Mouse (Mus musculus) left cerebral cortex, adult 11 months (tissue): Measurements from ENCODE around the gene Flrt1.
"Not testable (repeated sequence)": the region's sequence is repeated elsewhere in the genome, so short reads cannot be mapped to it uniquely, and the experiment has no call there.

ENCODE experiments used
- DNase-seq: peaks from one replicate; pipeline ENCODE4 v3.0.0; 2022; ENCODE audit warnings: low spot score

Gene Flrt1

GRCm38 (mm10) chr19:7103349-7103992 lies 2.1 kb downstream of the Flrt1 start:
- no peak for DNase-seq

DNA sequence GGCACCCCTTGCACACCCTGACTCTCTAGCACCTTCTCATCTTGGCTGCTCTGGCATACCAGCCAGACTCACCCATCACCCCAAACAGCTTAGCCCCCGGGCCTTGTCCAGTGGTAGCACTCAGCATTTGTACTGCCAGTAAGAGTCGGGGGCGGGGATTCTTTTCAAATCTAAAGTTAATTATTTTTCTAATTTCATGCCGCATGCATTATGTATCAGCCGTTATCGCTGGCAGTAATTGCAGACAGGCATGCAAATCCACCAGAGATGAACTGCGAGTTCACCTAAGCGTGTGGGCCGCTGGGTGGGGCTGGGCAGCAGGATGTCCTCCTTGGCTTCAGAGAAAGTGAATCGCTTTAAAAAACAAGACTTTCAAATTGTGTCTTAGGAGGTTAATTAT lies 3.5 kb downstream of the Flrt1 start:
- no peak for DNase-seq

DNA sequence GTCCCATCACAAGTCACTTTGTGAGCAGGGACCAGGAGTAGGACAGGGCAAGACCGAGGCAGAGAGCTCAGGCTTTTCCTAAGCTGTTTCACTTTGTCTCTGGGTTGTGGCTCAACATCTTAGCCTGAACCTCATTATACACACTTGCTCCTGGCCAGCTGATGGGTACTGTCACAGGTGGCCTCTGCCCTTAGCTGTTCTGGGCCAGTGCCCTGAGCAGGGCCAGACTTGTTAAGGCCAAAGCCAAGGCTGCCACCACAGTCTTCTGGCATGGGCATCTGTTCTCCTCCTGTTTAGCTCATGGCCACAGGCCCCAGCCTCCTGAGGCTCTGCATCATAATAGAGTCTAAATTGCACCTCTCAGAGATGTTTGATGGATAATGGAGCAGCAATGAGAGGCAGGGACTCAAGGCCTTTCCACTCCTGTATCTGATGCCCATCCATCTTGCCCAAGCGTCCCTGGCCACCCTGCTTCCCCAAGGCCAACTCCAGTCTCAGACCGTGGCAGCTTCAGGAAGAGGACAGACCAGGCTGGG lies 5.8 kb downstream of the Flrt1 start:
- no peak for DNase-seq

DNA sequence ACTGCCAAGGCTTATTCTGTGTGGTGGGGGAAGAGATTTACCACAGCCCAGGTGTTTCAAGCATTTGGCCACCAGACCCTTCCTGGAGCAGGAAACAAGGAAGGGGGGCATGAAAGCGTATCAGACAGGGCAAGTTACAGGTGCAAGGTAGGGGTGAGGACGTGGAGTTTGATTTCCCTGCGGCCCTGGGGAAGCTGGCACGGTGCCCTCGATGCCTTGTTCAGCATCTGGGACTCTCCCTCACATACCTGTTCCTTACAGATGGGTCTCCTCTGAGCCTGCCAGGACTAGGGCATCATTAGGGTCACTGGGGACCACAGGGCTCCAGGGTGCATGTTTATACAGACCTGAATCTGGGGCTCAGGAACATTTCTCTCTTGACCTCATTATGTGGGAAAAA lies 12.8 kb downstream of the Flrt1 start:
- DNase-seq: no peak

GRCm38 (mm10) chr19:7091448-7092050 lies 14.0 kb downstream of the Flrt1 start:
- DNase-seq: no peak

DNA sequence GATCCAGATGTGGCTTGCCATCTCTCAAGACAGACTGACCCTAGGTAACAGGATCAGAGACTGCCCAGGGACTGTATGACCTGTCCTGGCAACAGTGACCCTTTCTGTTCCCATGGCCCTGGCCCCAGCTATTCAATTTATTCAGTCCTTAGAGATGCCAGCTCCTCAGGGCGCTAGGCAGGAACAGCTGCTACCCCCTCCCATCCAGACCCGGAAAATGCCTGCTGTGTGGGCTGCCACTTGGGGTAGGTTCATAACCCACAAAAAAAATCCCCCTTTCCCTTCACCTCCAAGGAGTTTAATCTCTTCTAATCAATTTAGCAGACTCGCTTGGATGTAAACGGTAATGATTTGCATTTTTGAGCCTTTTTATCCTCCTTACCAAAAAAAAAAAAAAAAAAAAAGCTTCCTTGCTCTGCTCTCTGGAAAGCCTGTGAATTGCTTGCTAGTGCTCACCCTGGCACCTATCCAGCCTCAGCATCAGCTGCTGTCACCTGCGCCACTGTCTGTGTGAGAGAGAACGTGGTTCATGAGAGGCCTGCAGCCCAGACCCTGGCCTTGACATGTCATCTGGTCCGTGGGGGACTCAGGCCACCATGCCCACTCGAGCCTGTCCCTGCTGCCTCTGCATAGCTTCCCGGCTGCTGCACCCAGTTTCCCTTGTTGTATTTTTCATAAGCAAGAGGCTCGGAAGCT lies 15.0 kb downstream of the Flrt1 start:
- DNase-seq: no peak

GRCm38 (mm10) chr19:7089842-7090251 lies 15.7 kb downstream of the Flrt1 start:
- DNase-seq: no peak

- no peak for DNase-seq
Measured at GRCm38 (mm10) chr19:7089050-7089449, 16.5 kb downstream of the Flrt1 start.

- no peak for DNase-seq
Measured at GRCm38 (mm10) chr19:7088558-7088957, 17.0 kb downstream of the Flrt1 start.

- no peak for DNase-seq
Measured at GRCm38 (mm10) chr19:7084734-7085133, 20.8 kb downstream of the Flrt1 start.

GRCm38 (mm10) chr19:7083035-7083794 lies 22.3 kb downstream of the Flrt1 start:
- no peak for DNase-seq

GRCm38 (mm10) chr19:7081516-7082266 lies 23.8 kb downstream of the Flrt1 start:
- peak; percentile 45 for DNase-seq

GRCm38 (mm10) chr19:7078271-7078670 lies 27.3 kb downstream of the Flrt1 start:
- DNase-seq: no peak

GRCm38 (mm10) chr19:7077666-7078065 lies 27.9 kb downstream of the Flrt1 start:
- DNase-seq: no peak

GRCm38 (mm10) chr19:7075336-7075735 lies 30.2 kb downstream of the Flrt1 start:
- not testable (repeated sequence) for DNase-seq

GRCm38 (mm10) chr19:7073997-7074781 lies 31.3 kb downstream of the Flrt1 start:
- DNase-seq: no peak

DNA sequence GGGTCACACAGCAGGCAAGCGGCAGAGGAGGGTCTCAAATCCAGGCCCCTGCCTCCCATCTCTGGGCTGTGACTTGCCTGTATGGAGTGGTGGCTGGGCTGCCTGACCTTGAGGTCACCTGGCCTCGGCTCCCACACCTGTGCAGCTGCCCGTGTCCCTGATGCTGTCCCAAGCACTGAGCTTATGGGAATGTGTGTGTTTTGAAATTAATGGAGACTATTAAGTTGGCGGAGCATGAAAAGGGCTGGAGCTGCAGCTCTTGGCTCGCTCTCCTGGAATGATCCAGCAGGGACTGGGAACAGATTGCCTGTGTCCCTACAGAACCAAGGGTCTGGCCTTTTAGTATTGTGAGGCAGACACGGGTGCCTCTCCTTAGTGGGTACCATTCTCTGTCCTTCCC lies 33.3 kb downstream of the Flrt1 start:
- DNase-seq: no peak

DNA sequence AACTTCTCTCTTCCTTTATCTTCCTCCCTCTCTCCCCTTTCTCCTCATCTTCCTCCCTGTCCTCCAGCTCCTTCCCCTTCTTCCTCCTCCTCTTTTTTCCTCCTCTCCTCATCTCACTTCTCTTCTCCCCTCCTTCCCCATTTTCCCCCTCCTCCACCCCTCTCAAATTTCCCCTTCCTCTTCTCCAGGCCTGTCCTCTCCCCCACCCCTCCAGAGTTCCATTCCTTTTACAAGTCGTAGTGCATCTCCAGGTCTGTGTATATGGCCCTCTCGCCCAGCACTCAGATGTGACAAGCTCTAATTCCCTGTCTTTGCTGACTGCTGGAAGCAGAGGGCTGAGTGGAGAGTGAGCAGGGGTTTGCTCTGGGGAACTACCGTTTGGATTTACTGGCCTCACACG lies 34.8 kb downstream of the Flrt1 start:
- DNase-seq: no peak

- no peak for DNase-seq
Measured at GRCm38 (mm10) chr19:7069781-7070763, 35.5 kb downstream of the Flrt1 start.
